Mouse (Mus musculus): Measurements from ENCODE around the gene Serpina12.

The Serpina12 gene

GRCm38 (mm10) chr12:104044343-104044742, at the start of gene Serpina12:
Serpina12 (minus strand) TSS chr12:104044443.
- no peak for DNase-seq

GRCm38 (mm10) chr12:104091303-104091702, 47.1 kb upstream of the Serpina12 start:
- DNase-seq, result no peak

- no peak for DNase-seq
Measured at GRCm38 (mm10) chr12:104090119-104090518, 45.9 kb upstream of the Serpina12 start.

- DNase-seq, result no peak
Measured at GRCm38 (mm10) chr12:104072286-104072685, 28.0 kb upstream of the Serpina12 start.

GRCm38 (mm10) chr12:104071708-104072107, 27.5 kb upstream of the Serpina12 start:
- DNase-seq, result no peak

- DNase-seq, result peak; percentile 72 to 73
Measured at GRCm38 (mm10) chr12:104069620-104070019, 25.4 kb upstream of the Serpina12 start.

GRCm38 (mm10) chr12:104067549-104067948, 23.3 kb upstream of the Serpina12 start:
- peak; percentile 28 for DNase-seq

- peak; percentile 44 to 45 for DNase-seq
Measured at GRCm38 (mm10) chr12:104066241-104066640, 22.0 kb upstream of the Serpina12 start.

GRCm38 (mm10) chr12:104064996-104065395, 20.8 kb upstream of the Serpina12 start:
- DNase-seq, result no peak

- no peak for DNase-seq
Measured at GRCm38 (mm10) chr12:104064532-104064931, 20.3 kb upstream of the Serpina12 start.

GRCm38 (mm10) chr12:104061862-104062261, 17.6 kb upstream of the Serpina12 start:
- DNase-seq, result no peak

GRCm38 (mm10) chr12:104060126-104060525, 15.9 kb upstream of the Serpina12 start:
- no peak for DNase-seq

- peak in 1 of 2 experiments; percentile 3 for DNase-seq
Measured at GRCm38 (mm10) chr12:104057531-104057930, 13.3 kb upstream of the Serpina12 start.

- peak; percentile 43 to 47 for DNase-seq
Measured at GRCm38 (mm10) chr12:104057050-104057449, 12.8 kb upstream of the Serpina12 start.

GRCm38 (mm10) chr12:104055755-104056154, 11.5 kb upstream of the Serpina12 start:
- DNase-seq, result no peak

- no peak for DNase-seq
Measured at GRCm38 (mm10) chr12:104053995-104054394, 9.8 kb upstream of the Serpina12 start.

- DNase-seq, result no peak
Measured at GRCm38 (mm10) chr12:104045713-104046112, 1.5 kb upstream of the Serpina12 start.

- DNase-seq, result no peak
Measured at GRCm38 (mm10) chr12:104042753-104043152, 1.5 kb downstream of the Serpina12 start.

- no peak for DNase-seq
Measured at GRCm38 (mm10) chr12:104041401-104041800, 2.8 kb downstream of the Serpina12 start.

GRCm38 (mm10) chr12:104038181-104038580, 6.1 kb downstream of the Serpina12 start:
- DNase-seq, result no peak

- DNase-seq, result no peak
Measured at GRCm38 (mm10) chr12:104033752-104034151, 10.5 kb downstream of the Serpina12 start.

GRCm38 (mm10) chr12:104029986-104030385, 14.3 kb downstream of the Serpina12 start:
- no peak for DNase-seq

GRCm38 (mm10) chr12:104015280-104015679, 29.0 kb downstream of the Serpina12 start:
- DNase-seq, result no peak

GRCm38 (mm10) chr12:104013620-104014019, 30.6 kb downstream of the Serpina12 start, which contains the start of gene Serpina9:
Serpina9 (minus strand) TSS chr12:104013755.
- no peak for DNase-seq

- DNase-seq, result no peak
Measured at GRCm38 (mm10) chr12:104004689-104005088, 39.6 kb downstream of the Serpina12 start.

Measured in cerebellum, postnatal 36 days (tissue).